Mouse (Mus musculus): ENCODE results near the gene 1700123O20Rik.

Gene 1700123O20Rik

GRCm38 (mm10) chr14:54720654-54721350, 34.8 kb downstream of the 1700123O20Rik start:
- no peak for DNase-seq (ENCODE audit: low read depth in 1 of 2, low spot score in 2 of 2)

GRCm38 (mm10) chr14:54721711-54722110, 35.7 kb downstream of the 1700123O20Rik start:
- DNase-seq (ENCODE audit: low read depth in 1 of 2, low spot score in 2 of 2) = no peak

- DNase-seq (ENCODE audit: low read depth in 1 of 2, low spot score in 2 of 2) = no peak
These were observed 38.0 kb downstream of the 1700123O20Rik start for GRCm38 (mm10) chr14:54724049-54724448.

- DNase-seq (ENCODE audit: low read depth in 1 of 2, low spot score in 2 of 2) = no peak
These were observed 41.5 kb downstream of the 1700123O20Rik start for GRCm38 (mm10) chr14:54727565-54727964.

- no peak for DNase-seq (ENCODE audit: low read depth in 1 of 2, low spot score in 2 of 2)
These were observed 43.0 kb downstream of the 1700123O20Rik start for GRCm38 (mm10) chr14:54728823-54729653.

- DNase-seq (ENCODE audit: low read depth in 1 of 2, low spot score in 2 of 2) = no peak
These were observed 44.3 kb downstream of the 1700123O20Rik start for GRCm38 (mm10) chr14:54730305-54730704.

GRCm38 (mm10) chr14:54732206-54732605, 46.2 kb downstream of the 1700123O20Rik start:
- DNase-seq (ENCODE audit: low read depth in 1 of 2, low spot score in 2 of 2) = no peak

- DNase-seq (ENCODE audit: low read depth in 1 of 2, low spot score in 2 of 2) = no peak
These were observed 48.0 kb downstream of the 1700123O20Rik start for GRCm38 (mm10) chr14:54734004-54734403.

- DNase-seq (ENCODE audit: low read depth in 1 of 2, low spot score in 2 of 2) = no peak
These were observed 49.2 kb downstream of the 1700123O20Rik start for GRCm38 (mm10) chr14:54735221-54735620.

GRCm38 (mm10) chr14:54736555-54737552, 50.8 kb downstream of the 1700123O20Rik start:
- no peak for DNase-seq (ENCODE audit: low read depth in 1 of 2, low spot score in 2 of 2)

- DNase-seq (ENCODE audit: low read depth in 1 of 2, low spot score in 2 of 2) = no peak
These were observed 51.6 kb downstream of the 1700123O20Rik start for GRCm38 (mm10) chr14:54737634-54738033.

All from monocyte, adult 2 months (primary cell).